Mouse (Mus musculus): Measurements from ENCODE around the gene Tmcc2. TPM values are rescaled to one million over a fixed set of nuclear protein-coding genes. Genes with fewer than 3 reads are reported as not detected.

Tmcc2 gene
- polyA plus RNA-seq (2014; fragmentation: Nextera tagmentation; extraction: Ambion mirVana): 6.1 and 7.3 TPM in 2 replicates

GRCm38 (mm10) chr1:132390691-132391579 lies at the start of gene Tmcc2:
Tmcc2 (minus strand) TSS chr1:132391281.
- H3K4me3 ChIP-seq (ENCODE audit: low read depth, low read length): peak within 1 kb of the TSS; percentile 50
- H3K36me3 ChIP-seq (ENCODE audit: control insufficient read depth, insufficient read depth, low read length): no peaks in the 10 kb centered on the region
- peak within 1 kb of the TSS; percentile 76 for H3K9ac ChIP-seq (ENCODE audit: low read length)
- under 1% methylated on average over 49 of the region's 50 CpGs for WGBS
- H3K27me3 ChIP-seq (ENCODE audit: control insufficient read depth, insufficient read depth, low read length): no peaks in the 10 kb centered on the region
- H3K27ac ChIP-seq (replicated peaks; ENCODE audit: low read depth, low read length): peak within 1 kb of the TSS; percentile 3
- peak; percentile 65 for DNase-seq (ENCODE audit: low spot score)
- ATAC-seq (ENCODE audit: insufficient number of reproducible peaks, low FRiP score, low TSS enrichment, low read depth): no peak; the same call in 1 of the 2 replicates
- peaks cover 16% of the 10 kb centered on the region for H3K4me1 ChIP-seq (ENCODE audit: control insufficient read depth, insufficient read depth, low read length)
- no peaks in the 10 kb centered on the region for H3K9me3 ChIP-seq (ENCODE audit: control insufficient read depth, low read length)
- H3K4me2 ChIP-seq (ENCODE audit: low read depth, severe bottlenecking): peak within 1 kb of the TSS; percentile 87

- Histone ChIP-seq H3K36me3 (ENCODE audit: control insufficient read depth, insufficient read depth, low read length) (peaks cover 9% of the 10 kb centered on the region), H3K4me2 (ENCODE audit: low read depth, severe bottlenecking) (no peak overlapping the region), H3K4me1 (ENCODE audit: control insufficient read depth, insufficient read depth, low read length) (no peaks in the 10 kb centered on the region), H3K9me3 (ENCODE audit: control insufficient read depth, low read length) (no peaks in the 10 kb centered on the region), H3K9ac (ENCODE audit: low read length) (no peak overlapping the region), H3K27ac (replicated peaks; ENCODE audit: low read depth, low read length) (no peak overlapping the region), H3K27me3 (ENCODE audit: control insufficient read depth, insufficient read depth, low read length) (no peaks in the 10 kb centered on the region), H3K4me3 (ENCODE audit: low read depth, low read length) (no peak overlapping the region)
- DNase-seq (ENCODE audit: low spot score): no peak
- ATAC-seq (ENCODE audit: insufficient number of reproducible peaks, low FRiP score, low TSS enrichment, low read depth): no peak
- 87% methylated on average over 5 of the region's 5 CpGs for WGBS
Measured at GRCm38 (mm10) chr1:132437389-132437788, 46.3 kb upstream of the Tmcc2 start.

- DNase-seq (ENCODE audit: low spot score) (no peak), ATAC-seq (ENCODE audit: insufficient number of reproducible peaks, low FRiP score, low TSS enrichment, low read depth) (no peak)
- H3K36me3 ChIP-seq (ENCODE audit: control insufficient read depth, insufficient read depth, low read length): peaks cover 9% of the 10 kb centered on the region
- H3K9ac ChIP-seq (ENCODE audit: low read length): no peak overlapping the region
- no peaks in the 10 kb centered on the region for H3K9me3 ChIP-seq (ENCODE audit: control insufficient read depth, low read length)
- 0 out of 2 replicates have a peak, but pooled peaks cover under 1% of the 10 kb centered on the region for H3K4me1 ChIP-seq (ENCODE audit: control insufficient read depth, insufficient read depth, low read length)
- no peak overlapping the region for H3K4me3 ChIP-seq (ENCODE audit: low read depth, low read length)
- WGBS: 89% methylated on average over 1 of the region's 1 CpGs
- no peak overlapping the region for H3K27ac ChIP-seq (replicated peaks; ENCODE audit: low read depth, low read length)
- no peak overlapping the region for H3K4me2 ChIP-seq (ENCODE audit: low read depth, severe bottlenecking)
- H3K27me3 ChIP-seq (ENCODE audit: control insufficient read depth, insufficient read depth, low read length): no peaks in the 10 kb centered on the region
Measured at GRCm38 (mm10) chr1:132436960-132437359, 45.9 kb upstream of the Tmcc2 start.

GRCm38 (mm10) chr1:132436320-132436958 lies 45.4 kb upstream of the Tmcc2 start:
- Histone ChIP-seq H3K27ac (replicated peaks; ENCODE audit: low read depth, low read length) (no peak overlapping the region), H3K27me3 (ENCODE audit: control insufficient read depth, insufficient read depth, low read length) (no peaks in the 10 kb centered on the region), H3K4me2 (ENCODE audit: low read depth, severe bottlenecking) (no peak overlapping the region), H3K36me3 (ENCODE audit: control insufficient read depth, insufficient read depth, low read length) (peaks cover 9% of the 10 kb centered on the region), H3K9me3 (ENCODE audit: control insufficient read depth, low read length) (no peaks in the 10 kb centered on the region), H3K4me3 (ENCODE audit: low read depth, low read length) (no peak overlapping the region), H3K9ac (ENCODE audit: low read length) (no peak overlapping the region), H3K4me1 (ENCODE audit: control insufficient read depth, insufficient read depth, low read length) (peaks cover 4% of the 10 kb centered on the region; the same call in 1 of the 2 replicates)
- 81% methylated on average over 4 of the region's 4 CpGs for WGBS
- no peak for DNase-seq (ENCODE audit: low spot score)
- no peak for ATAC-seq (ENCODE audit: insufficient number of reproducible peaks, low FRiP score, low TSS enrichment, low read depth)

- Histone ChIP-seq H3K36me3 (ENCODE audit: control insufficient read depth, insufficient read depth, low read length) (peaks cover 2% of the 10 kb centered on the region; the same call in 1 of the 2 replicates), H3K9ac (ENCODE audit: low read length) (no peak overlapping the region), H3K9me3 (ENCODE audit: control insufficient read depth, low read length) (no peaks in the 10 kb centered on the region), H3K27ac (replicated peaks; ENCODE audit: low read depth, low read length) (no peak overlapping the region), H3K4me3 (ENCODE audit: low read depth, low read length) (no peak overlapping the region), H3K4me2 (ENCODE audit: low read depth, severe bottlenecking) (no peak overlapping the region), H3K4me1 (ENCODE audit: control insufficient read depth, insufficient read depth, low read length) (peaks cover 10% of the 10 kb centered on the region), H3K27me3 (ENCODE audit: control insufficient read depth, insufficient read depth, low read length) (no peaks in the 10 kb centered on the region)
- DNase-seq (ENCODE audit: low spot score) (no peak), ATAC-seq (ENCODE audit: insufficient number of reproducible peaks, low FRiP score, low TSS enrichment, low read depth) (no peak)
- WGBS: 95% methylated on average over 12 of the region's 12 CpGs
Measured at GRCm38 (mm10) chr1:132434032-132434431, 43.0 kb upstream of the Tmcc2 start.

GRCm38 (mm10) chr1:132433349-132433748 lies 42.3 kb upstream of the Tmcc2 start:
- no peak overlapping the region for H3K4me2 ChIP-seq (ENCODE audit: low read depth, severe bottlenecking)
- peaks cover 2% of the 10 kb centered on the region; the same call in 1 of the 2 replicates for H3K36me3 ChIP-seq (ENCODE audit: control insufficient read depth, insufficient read depth, low read length)
- ATAC-seq (ENCODE audit: insufficient number of reproducible peaks, low FRiP score, low TSS enrichment, low read depth) (no peak), DNase-seq (ENCODE audit: low spot score) (no peak)
- H3K9me3 ChIP-seq (ENCODE audit: control insufficient read depth, low read length): no peaks in the 10 kb centered on the region
- no peak overlapping the region for H3K27ac ChIP-seq (replicated peaks; ENCODE audit: low read depth, low read length)
- 76% methylated on average over 5 of the region's 5 CpGs for WGBS
- no peaks in the 10 kb centered on the region for H3K27me3 ChIP-seq (ENCODE audit: control insufficient read depth, insufficient read depth, low read length)
- H3K4me1 ChIP-seq (ENCODE audit: control insufficient read depth, insufficient read depth, low read length): peaks cover 10% of the 10 kb centered on the region
- H3K9ac ChIP-seq (ENCODE audit: low read length): no peak overlapping the region
- no peak overlapping the region for H3K4me3 ChIP-seq (ENCODE audit: low read depth, low read length)

GRCm38 (mm10) chr1:132431716-132432115 lies 40.6 kb upstream of the Tmcc2 start:
- no peak for DNase-seq (ENCODE audit: low spot score)

GRCm38 (mm10) chr1:132430818-132431217 lies 39.7 kb upstream of the Tmcc2 start:
- H3K4me3 ChIP-seq (ENCODE audit: low read depth, low read length): no peak overlapping the region
- WGBS: 23% methylated on average over 3 of the region's 3 CpGs
- peak; percentile 28 for DNase-seq (ENCODE audit: low spot score)
- H3K4me2 ChIP-seq (ENCODE audit: low read depth, severe bottlenecking): no peak overlapping the region
- no peak overlapping the region for H3K27ac ChIP-seq (replicated peaks; ENCODE audit: low read depth, low read length)
- peaks cover 2% of the 10 kb centered on the region; the same call in 1 of the 2 replicates for H3K36me3 ChIP-seq (ENCODE audit: control insufficient read depth, insufficient read depth, low read length)
- H3K9ac ChIP-seq (ENCODE audit: low read length): no peak overlapping the region
- peaks cover 10% of the 10 kb centered on the region for H3K4me1 ChIP-seq (ENCODE audit: control insufficient read depth, insufficient read depth, low read length)
- H3K27me3 ChIP-seq (ENCODE audit: control insufficient read depth, insufficient read depth, low read length): no peaks in the 10 kb centered on the region
- ATAC-seq (ENCODE audit: insufficient number of reproducible peaks, low FRiP score, low TSS enrichment, low read depth): no peak
- H3K9me3 ChIP-seq (ENCODE audit: control insufficient read depth, low read length): no peaks in the 10 kb centered on the region

More at GRCm38 (mm10) chr1:132431716-132432115, 40.6 kb upstream of the Tmcc2 start:
- H3K36me3 ChIP-seq (ENCODE audit: control insufficient read depth, insufficient read depth, low read length): peaks cover 2% of the 10 kb centered on the region; the same call in 1 of the 2 replicates
- ATAC-seq (ENCODE audit: insufficient number of reproducible peaks, low FRiP score, low TSS enrichment, low read depth): no peak
- H3K9me3 ChIP-seq (ENCODE audit: control insufficient read depth, low read length): no peaks in the 10 kb centered on the region
- H3K4me1 ChIP-seq (ENCODE audit: control insufficient read depth, insufficient read depth, low read length): peaks cover 10% of the 10 kb centered on the region
- no peaks in the 10 kb centered on the region for H3K27me3 ChIP-seq (ENCODE audit: control insufficient read depth, insufficient read depth, low read length)
- H3K9ac ChIP-seq (ENCODE audit: low read length): no peak overlapping the region
- WGBS: 52% methylated on average over 9 of the region's 9 CpGs
- no peak overlapping the region; the same call in 1 of the 2 replicates for H3K27ac ChIP-seq (replicated peaks; ENCODE audit: low read depth, low read length)
- no peak overlapping the region for H3K4me2 ChIP-seq (ENCODE audit: low read depth, severe bottlenecking)
- no peak overlapping the region for H3K4me3 ChIP-seq (ENCODE audit: low read depth, low read length)
